Mouse (Mus musculus): Measurements from ENCODE around the gene 9230113P08Rik.
"Not testable (repeated sequence)": the region's sequence is repeated elsewhere in the genome, so short reads cannot be mapped to it uniquely, and the experiment has no call there.

9230113P08Rik gene

DNA sequence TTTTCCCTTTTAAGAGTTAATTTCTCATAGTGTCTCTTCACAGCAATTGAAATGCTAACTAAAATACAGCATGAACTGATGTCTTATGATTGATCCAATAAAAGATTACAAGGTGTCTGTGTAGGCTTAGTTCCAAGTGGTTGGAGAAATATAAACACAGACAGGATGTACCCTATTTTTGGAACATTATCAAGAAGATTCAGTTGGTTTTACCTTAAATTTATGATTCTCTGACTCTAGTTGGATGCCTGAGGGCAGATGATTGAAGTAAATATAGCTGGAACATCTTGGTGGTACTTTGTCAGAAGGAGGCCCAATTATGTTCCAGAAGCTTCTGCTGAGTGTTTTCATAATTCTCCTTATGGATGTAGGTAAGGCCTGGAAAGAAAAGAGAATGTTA, at the start of gene 9230113P08Rik:
Gene 9230113P08Rik, plus strand, starts transcription at position 301 of the 400 bp plus-strand sequence.
- DNase-seq: not testable (repeated sequence)

DNA sequence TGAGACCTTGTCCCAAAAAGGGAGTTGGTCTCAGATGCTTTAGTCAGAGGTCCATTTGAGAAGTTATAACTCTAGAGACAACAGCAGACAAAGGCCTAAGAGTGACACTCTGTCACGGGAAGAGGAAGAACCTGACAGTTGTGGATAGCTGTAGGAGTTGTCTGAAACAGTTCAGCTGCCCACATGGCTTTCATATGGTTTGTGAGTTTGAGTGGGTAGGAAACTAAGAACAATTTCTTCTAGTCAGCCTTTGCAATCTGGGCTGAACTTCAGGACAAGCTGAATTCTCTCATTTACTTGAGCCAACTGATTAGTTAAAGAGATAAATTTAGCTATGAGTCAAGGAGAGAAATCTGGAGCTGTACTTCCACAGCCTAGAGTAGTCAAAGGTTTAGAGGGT, 15.1 kb upstream of the 9230113P08Rik start:
- not testable (repeated sequence) for DNase-seq

DNA sequence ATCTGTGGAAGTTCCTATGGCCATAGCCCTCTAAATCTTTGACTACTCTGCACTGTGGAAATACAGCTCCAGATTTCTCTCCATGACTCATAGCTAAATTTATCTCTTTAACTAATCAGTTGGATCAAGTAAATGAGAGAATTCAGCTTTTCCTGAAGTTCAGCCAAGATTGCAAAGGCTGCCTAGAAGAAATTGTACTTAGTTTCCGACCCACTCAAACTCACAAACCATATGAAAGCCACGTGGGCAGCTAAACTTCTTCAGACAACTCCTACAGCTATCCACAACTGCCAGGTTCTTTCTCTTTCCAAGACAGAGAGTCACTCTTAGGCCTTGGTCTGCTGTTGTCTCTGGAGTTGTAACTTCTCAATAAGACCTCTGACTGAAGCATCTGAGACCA, 3.7 kb upstream of the 9230113P08Rik start:
- DNase-seq: no peak

DNA sequence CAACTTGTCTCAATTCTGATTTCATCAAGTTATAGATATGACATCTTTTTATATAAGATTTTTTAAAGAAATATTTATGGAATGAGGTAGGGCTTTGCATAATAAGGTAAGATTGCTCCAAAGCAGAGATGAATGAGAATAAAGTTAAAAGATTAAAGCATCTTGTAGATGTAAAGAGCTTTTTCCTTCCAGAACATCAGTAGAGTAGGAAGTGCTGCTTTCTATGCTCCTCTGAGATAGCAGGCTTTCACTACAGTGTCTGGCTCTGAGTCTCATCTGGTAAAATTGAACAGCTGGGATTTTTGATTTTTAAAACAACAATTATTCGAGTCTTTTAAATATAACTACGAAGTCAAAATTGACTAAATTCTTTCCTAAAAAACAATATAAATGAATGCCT, 22.6 kb downstream of the 9230113P08Rik start:
- DNase-seq: no peak
